Mouse (Mus musculus) liver, adult 2 months (tissue): ENCODE measurements around the gene Rara. TPM values are rescaled to one million over a fixed set of nuclear protein-coding genes. Genes with fewer than 3 reads are reported as not detected.

Experiments used
- DNase-seq: peaks from one replicate; pipeline ENCODE4 v3.0.0-alpha.2; 2011; ENCODE audit warnings: low read depth, low spot score; ENCODE audit errors: extremely low read depth
- H3K27ac ChIP-seq: fragments of 200-500 bp; replicated peaks from 2 replicates; pipeline ENCODE4 v1.5.1; 2012; ENCODE audit warnings: low read depth, mild to moderate bottlenecking, control low read depth, inconsistent platforms, low read length; ENCODE audit not compliant: insufficient read depth
- H3K27me3 ChIP-seq: fragments of 200-500 bp; 2 replicates; pipeline ENCODE4 v1.6.1; 2012; ENCODE audit warnings: mild to moderate bottlenecking, moderate library complexity, low read length, inconsistent platforms; ENCODE audit not compliant: control insufficient read depth, insufficient read depth
- H3K36me3 ChIP-seq: fragments of 200-500 bp; 2 replicates; pipeline ENCODE4 v1.6.1; 2012; ENCODE audit warnings: low read length, inconsistent platforms; ENCODE audit not compliant: control insufficient read depth, insufficient read depth
- H3K4me1 ChIP-seq: fragments of 200-500 bp; 2 replicates; pipeline ENCODE4 v1.6.1; 2011; ENCODE audit warnings: low read length; ENCODE audit not compliant: control insufficient read depth, insufficient read depth
- H3K4me3 ChIP-seq: fragments of 200-500 bp; 2 replicates; pipeline ENCODE4 v1.5.1; 2011; ENCODE audit warnings: low read depth, mild to moderate bottlenecking, control low read depth, low read length, moderate library complexity; ENCODE audit not compliant: insufficient read depth
- H3K79me2 ChIP-seq: fragments of 200-500 bp; 2 replicates; pipeline ENCODE4 v1.6.1; 2012; ENCODE audit warnings: inconsistent platforms, mild to moderate bottlenecking, low read length, moderate library complexity; ENCODE audit not compliant: control insufficient read depth, insufficient read depth
- H3K9ac ChIP-seq: fragments of 200-500 bp; 2 replicates; pipeline ENCODE4 v1.6.1; 2012; ENCODE audit warnings: low read depth, mild to moderate bottlenecking, control low read depth, inconsistent platforms, low read length
- CTCF ChIP-seq: fragments of 200-500 bp; IDR thresholded peaks from 2 replicates; pipeline ENCODE4 v1.5.1; 2011; ENCODE audit warnings: low read depth, low read length, control low read depth
- POLR2A ChIP-seq: fragments of 200-500 bp; IDR thresholded peaks from 2 replicates; pipeline ENCODE4 v1.6.1; 2011; ENCODE audit warnings: low read length, control low read depth; ENCODE audit not compliant: insufficient read depth; ENCODE audit errors: extremely low read depth
- WGBS: fragments of 180-500 bp; shearing (Covaris S2); methylation state at CpG from one replicate; pipeline ENCODE4 v1.1.7; 2018; 5-methylcytosine and 5-hydroxymethylcytosine counted together
- polyA plus RNA-seq: library from polyadenylated mRNA; depleted of rRNA; stranded (reverse); fragments of >200 nt; gene quantifications from 2 replicates; pipeline ENCODE4 v1.2.3, GENCODE M21; 2012
- total RNA-seq: library from RNA; depleted of rRNA; stranded (reverse); fragments of >200 nt; gene quantifications from 2 replicates; pipeline ENCODE4 v1.2.3, GENCODE M21; 2014

Rara gene
- total and polyA plus RNA-seq, 2 experiments = 3.7 to 14.1 TPM

GRCm38 (mm10) chr11:98902621-98903245 lies 24.9 kb upstream of the Rara start:
- H3K27me3 ChIP-seq = no peaks in the 10 kb centered on the region
- TF ChIP-seq POLR2A (no peak), CTCF (no peak)
- no peak overlapping the region for H3K9ac ChIP-seq
- H3K27ac ChIP-seq = no peak overlapping the region
- 87% methylated on average over 10 of the region's 10 CpGs for WGBS
- no peak for DNase-seq
- no peaks in the 10 kb centered on the region for H3K79me2 ChIP-seq
- H3K36me3 ChIP-seq = peaks cover 7% of the 10 kb centered on the region; the same call in 1 of the 2 replicates
- H3K4me3 ChIP-seq = no peak overlapping the region
- no peaks in the 10 kb centered on the region for H3K4me1 ChIP-seq

DNA sequence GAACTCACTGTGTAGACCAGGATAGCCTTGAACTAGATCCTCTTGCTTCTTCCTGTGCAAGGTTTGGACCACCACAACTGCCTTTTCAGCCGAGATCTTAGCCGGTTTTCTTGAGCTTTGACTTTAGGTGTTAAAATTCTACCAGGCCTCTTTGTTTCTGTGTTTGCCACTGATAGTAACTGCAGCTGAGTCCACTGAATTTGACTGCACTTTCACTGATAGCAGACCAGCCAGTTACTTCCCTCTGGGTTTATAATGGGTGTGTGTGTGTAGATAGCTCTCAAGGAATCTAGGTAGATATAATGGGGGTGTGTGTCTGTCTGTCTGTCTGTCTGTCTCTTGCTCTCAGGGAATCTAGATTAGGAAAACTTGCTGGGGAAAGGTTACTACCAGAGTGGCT lies 23.0 kb upstream of the Rara start:
- peaks cover 4% of the 10 kb centered on the region; the same call in 1 of the 2 replicates for H3K36me3 ChIP-seq
- H3K4me1 ChIP-seq = peaks cover 3% of the 10 kb centered on the region; the same call in 1 of the 2 replicates
- no peaks in the 10 kb centered on the region for H3K27me3 ChIP-seq
- TF ChIP-seq CTCF (no peak), POLR2A (no peak)
- no peak for DNase-seq
- no peak overlapping the region for H3K9ac ChIP-seq
- no peak overlapping the region for H3K27ac ChIP-seq
- no peaks in the 10 kb centered on the region for H3K79me2 ChIP-seq
- no peak overlapping the region for H3K4me3 ChIP-seq
- 61% methylated on average over 2 of the region's 2 CpGs for WGBS

- Histone ChIP-seq H3K9ac (no peak overlapping the region), H3K4me1 (peaks cover 3% of the 10 kb centered on the region; the same call in 1 of the 2 replicates), H3K79me2 (no peaks in the 10 kb centered on the region), H3K36me3 (peaks cover 3% of the 10 kb centered on the region; the same call in 1 of the 2 replicates), H3K27ac (no peak overlapping the region), H3K27me3 (no peaks in the 10 kb centered on the region), H3K4me3 (no peak overlapping the region)
- no peak for DNase-seq
- TF ChIP-seq POLR2A (no peak), CTCF (no peak)
- WGBS = 61% methylated on average over 7 of the region's 7 CpGs
Observed at GRCm38 (mm10) chr11:98905033-98905432, 22.6 kb upstream of the Rara start.

GRCm38 (mm10) chr11:98905583-98905982 lies 22.0 kb upstream of the Rara start:
- TF ChIP-seq POLR2A (no peak), CTCF (no peak)
- no peak overlapping the region for H3K4me3 ChIP-seq
- H3K27me3 ChIP-seq = no peaks in the 10 kb centered on the region
- H3K9ac ChIP-seq = no peak overlapping the region
- WGBS = 39% methylated on average over 4 of the region's 4 CpGs
- no peaks in the 10 kb centered on the region for H3K79me2 ChIP-seq
- H3K36me3 ChIP-seq = peaks cover 3% of the 10 kb centered on the region; the same call in 1 of the 2 replicates
- H3K27ac ChIP-seq = no peak overlapping the region
- H3K4me1 ChIP-seq = peaks cover 3% of the 10 kb centered on the region; the same call in 1 of the 2 replicates
- no peak for DNase-seq

DNA sequence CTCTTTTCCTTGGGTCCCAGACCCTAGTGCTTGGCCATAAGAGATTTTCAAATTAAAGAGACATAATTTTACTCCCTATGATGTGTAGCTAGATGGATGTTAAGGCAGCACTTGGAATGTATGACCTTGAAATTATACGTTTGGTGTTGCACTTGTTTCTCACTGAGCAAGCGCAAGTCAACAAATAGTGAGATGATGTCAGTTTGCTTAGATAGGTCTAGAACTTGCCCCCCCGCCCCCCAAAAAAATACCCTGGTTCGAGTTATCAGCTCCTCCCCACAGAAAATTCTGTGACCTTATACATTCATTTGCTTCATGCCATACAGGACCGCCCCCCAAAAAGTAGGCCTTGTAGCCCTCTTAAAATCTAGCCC lies 20.6 kb upstream of the Rara start:
- 51% methylated on average over 5 of the region's 5 CpGs for WGBS
- TF ChIP-seq POLR2A (no peak), CTCF (no peak)
- DNase-seq = no peak
- H3K27ac ChIP-seq = no peak overlapping the region
- no peaks in the 10 kb centered on the region for H3K27me3 ChIP-seq
- H3K79me2 ChIP-seq = no peaks in the 10 kb centered on the region
- no peak overlapping the region for H3K9ac ChIP-seq
- H3K4me3 ChIP-seq = peak overlapping the region; percentile 38; the same call in 1 of the 2 replicates
- H3K36me3 ChIP-seq = no peaks in the 10 kb centered on the region
- H3K4me1 ChIP-seq = peaks cover 3% of the 10 kb centered on the region; the same call in 1 of the 2 replicates

GRCm38 (mm10) chr11:98907437-98908173 lies 20.0 kb upstream of the Rara start, which contains the start of gene Cdc6:
TSS of gene Cdc6 (plus strand) at chr11:98907801.
- H3K9ac ChIP-seq = 0 out of 2 replicates have a peak within 1 kb of the TSS, but pooled peaks have one; percentile 14
- peak; percentile 90 for DNase-seq
- no peaks in the 10 kb centered on the region for H3K27me3 ChIP-seq
- peaks cover 3% of the 10 kb centered on the region; the same call in 1 of the 2 replicates for H3K4me1 ChIP-seq
- H3K79me2 ChIP-seq = no peaks in the 10 kb centered on the region
- no peak for TF ChIP-seq CTCF
- no peak for TF ChIP-seq POLR2A
- no peaks in the 10 kb centered on the region for H3K36me3 ChIP-seq
- WGBS = under 1% methylated on average over 49 of the region's 49 CpGs
- H3K27ac ChIP-seq = no peak within 1 kb of the TSS
- H3K4me3 ChIP-seq = peak within 1 kb of the TSS; percentile 53
